Comparison of ENCODE assay signal across 25 mouse cellular contexts in the genomic region with DNA sequence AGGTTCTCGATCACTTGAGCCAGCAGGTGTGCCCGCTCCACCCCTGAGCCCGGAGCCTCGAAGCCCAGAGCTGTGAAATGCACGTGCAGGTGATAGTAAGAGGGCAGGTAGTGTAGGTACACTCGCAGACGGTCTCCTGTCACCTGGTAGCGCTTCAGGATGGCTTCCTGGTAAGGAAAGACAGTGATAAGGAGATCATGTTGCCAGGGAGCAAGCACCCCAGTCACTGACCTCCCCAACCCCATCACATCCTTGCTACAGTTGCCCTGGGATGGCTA. TPM values are rescaled to one million over a fixed set of nuclear protein-coding genes. Genes with fewer than 3 reads are reported as not detected.
DNase-seq lines count a peak whose midpoint lies in the region; ATAC-seq and TF ChIP-seq lines count a peak whose summit lies in the region.
"Had no signal": no experiment of that assay in that cellular context is flagged by ENCODE, and none has a peak within 500 bp of the region (broad histone marks: within the 10 kb centered on the region; RNA-seq: fewer than 3 reads in every experiment).

No protein-coding gene starts in this region.

- no peak overlapping the region for H3K9ac ChIP-seq in lung, postnatal 0 days (replicated peaks; ENCODE audit: low read depth)
- no peak overlapping the region for H3K9ac ChIP-seq in liver, embryonic 11.5 days (ENCODE audit: low read depth, low read length)
- H3K9ac ChIP-seq in liver, postnatal 0 days (replicated peaks): no peak overlapping the region
- H3K9ac ChIP-seq: embryonic facial prominence, embryonic 15.5 days; heart, embryonic 12.5 days; kidney, embryonic 15.5 days; limb, embryonic 13.5 days; midbrain, embryonic 13.5 days; stomach, embryonic 15.5 days had no signal

- DNase-seq in heart, adult 11 months: peak; percentile 93
- no peak for DNase-seq in heart, adult 18-20 months
- DNase-seq in lung, postnatal 0 days (ENCODE audit: low spot score): no peak
- DNase-seq in lung, postnatal 10 days: no peak
- DNase-seq in liver, embryonic 11.5 days (ENCODE audit: low spot score): no peak
- DNase-seq in liver, postnatal 0 days: peak; percentile 20
- DNase-seq: adrenal gland, postnatal 25 days; cerebellum, adult 11 months; cerebellum, adult 9-11 months; gastrocnemius, postnatal 36 days; heart, postnatal 10 days; kidney, postnatal 36 days; right cerebral cortex, postnatal 25 days; thymus, adult 18-20 months had no signal

- peaks cover 32% of the 10 kb centered on the region for H3K4me1 ChIP-seq in lung, postnatal 0 days (ENCODE audit: insufficient read depth, low read depth, low read length)
- peaks cover 41% of the 10 kb centered on the region for H3K4me1 ChIP-seq in liver, embryonic 11.5 days (replicated peaks; ENCODE audit: control insufficient read depth, insufficient read depth, low read length)
- H3K4me1 ChIP-seq in liver, postnatal 0 days (ENCODE audit: insufficient read depth): peaks cover 81% of the 10 kb centered on the region
- H3K4me1 ChIP-seq: embryonic facial prominence, embryonic 15.5 days; kidney, embryonic 15.5 days; midbrain, embryonic 13.5 days; stomach, embryonic 15.5 days had no signal

- no peak for TF ChIP-seq EP300 in lung, postnatal 0 days (IDR thresholded peaks at IDR 0.05)
- TF ChIP-seq EP300 in liver, postnatal 0 days (IDR thresholded peaks at IDR 0.05; ENCODE audit: low read depth): no peak

- no peak overlapping the region for H3K4me3 ChIP-seq in lung, postnatal 0 days (ENCODE audit: low read depth, low read length)
- no peak overlapping the region for H3K4me3 ChIP-seq in liver, embryonic 11.5 days (ENCODE audit: low read depth, low read length)
- H3K4me3 ChIP-seq in liver, postnatal 0 days (ENCODE audit: low read depth, low read length): no peak overlapping the region
- H3K4me3 ChIP-seq: embryonic facial prominence, embryonic 15.5 days; heart, embryonic 12.5 days; kidney, embryonic 15.5 days; limb, embryonic 13.5 days; midbrain, embryonic 13.5 days; stomach, embryonic 15.5 days had no signal

- 80% methylated on average over 8 of the region's 8 CpGs for WGBS in lung, postnatal 0 days
- WGBS in liver, embryonic 11.5 days: 76% methylated on average over 8 of the region's 8 CpGs
- WGBS in liver, postnatal 0 days (ENCODE audit: insufficient replicate concordance): 92% methylated on average over 8 of the region's 8 CpGs

- H3K4me2 ChIP-seq in lung, postnatal 0 days (replicated peaks; ENCODE audit: low read depth, low read length): no peak overlapping the region
- H3K4me2 ChIP-seq in liver, embryonic 11.5 days: no peak overlapping the region
- H3K4me2 ChIP-seq in liver, postnatal 0 days (ENCODE audit: low read depth, low read length): no peak overlapping the region
- H3K4me2 ChIP-seq: embryonic facial prominence, embryonic 15.5 days; heart, embryonic 12.5 days; kidney, embryonic 15.5 days; limb, embryonic 13.5 days; midbrain, embryonic 13.5 days; stomach, embryonic 15.5 days had no signal

- no peaks in the 10 kb centered on the region for H3K9me3 ChIP-seq in lung, postnatal 0 days (ENCODE audit: low read length)
- H3K9me3 ChIP-seq in liver, embryonic 11.5 days (ENCODE audit: control insufficient read depth, low read length): no peaks in the 10 kb centered on the region
- H3K9me3 ChIP-seq in liver, postnatal 0 days (ENCODE audit: low read length): no peaks in the 10 kb centered on the region
- H3K9me3 ChIP-seq: embryonic facial prominence, embryonic 15.5 days; heart, embryonic 12.5 days; kidney, embryonic 15.5 days; limb, embryonic 13.5 days; midbrain, embryonic 13.5 days; stomach, embryonic 15.5 days had no signal

- no peaks in the 10 kb centered on the region for H3K27me3 ChIP-seq in lung, postnatal 0 days (replicated peaks; ENCODE audit: insufficient read depth, low read length)
- H3K27me3 ChIP-seq in liver, embryonic 11.5 days (replicated peaks; ENCODE audit: control insufficient read depth, insufficient read depth, low read length): no peaks in the 10 kb centered on the region
- no peaks in the 10 kb centered on the region for H3K27me3 ChIP-seq in liver, postnatal 0 days (ENCODE audit: insufficient read depth, low read length)
- H3K27me3 ChIP-seq: embryonic facial prominence, embryonic 15.5 days; heart, embryonic 12.5 days; kidney, embryonic 15.5 days; limb, embryonic 13.5 days; midbrain, embryonic 13.5 days; stomach, embryonic 15.5 days had no signal

- H3K36me3 ChIP-seq in lung, postnatal 0 days (ENCODE audit: insufficient read depth, low read length): no peaks in the 10 kb centered on the region; the same call in 1 of the 2 replicates
- peaks cover 16% of the 10 kb centered on the region for H3K36me3 ChIP-seq in liver, embryonic 11.5 days (ENCODE audit: control insufficient read depth, insufficient read depth, low read length)
- H3K36me3 ChIP-seq in liver, postnatal 0 days (replicated peaks; ENCODE audit: insufficient read depth, low read length): peaks cover 28% of the 10 kb centered on the region
- H3K36me3 ChIP-seq: stomach, embryonic 15.5 days had no signal

- ATAC-seq in lung, postnatal 0 days: no peak
- ATAC-seq in liver, embryonic 11.5 days (replicated peaks; ENCODE audit: low FRiP score): no peak
- ATAC-seq in liver, postnatal 0 days: no peak
- no peak for ATAC-seq in erythroid progenitor cell, adult 5-6 weeks (replicated peaks; ENCODE audit: low FRiP score, poor library complexity, severe bottlenecking)
- ATAC-seq in cerebellum, adult (ENCODE audit: insufficient number of reproducible peaks, low FRiP score, low TSS enrichment): no peak
- ATAC-seq: forebrain, embryonic 16.5 days; hindbrain, postnatal 0 days; intestine, embryonic 16.5 days; midbrain, embryonic 13.5 days had no signal

- peak overlapping the region; percentile 86 for H3K27ac ChIP-seq in lung, postnatal 0 days (ENCODE audit: low read length)
- H3K27ac ChIP-seq in liver, embryonic 11.5 days (ENCODE audit: low read depth, low read length): peak overlapping the region; percentile 95; the same call in 1 of the 2 replicates
- peak overlapping the region; percentile 92 for H3K27ac ChIP-seq in liver, postnatal 0 days (ENCODE audit: low read depth)
- H3K27ac ChIP-seq: embryonic facial prominence, embryonic 15.5 days; hindbrain, postnatal 0 days; kidney, embryonic 15.5 days; limb, embryonic 13.5 days; midbrain, embryonic 13.5 days had no signal

- TF ChIP-seq CTCF in lung, postnatal 0 days (IDR thresholded peaks at IDR 0.05): no peak
- TF ChIP-seq CTCF in liver, postnatal 0 days (IDR thresholded peaks at IDR 0.05; ENCODE audit: low read depth): no peak

RNA-seq across cellular contexts. Expression of a gene that starts 5.5 kb away (rescaled TPM):
- total RNA-seq in heart, adult 18-20 months (2021): 10 to 100 TPM; 24.1 to 26.0 TPM
- polyA plus RNA-seq in lung, postnatal 0 days (2015; fragmentation: Nextera tagmentation; extraction: Ambion mirVana): 50.0 and 55.7 TPM in 2 replicates
- polyA plus RNA-seq in liver, embryonic 11.5 days (2014; fragmentation: Nextera tagmentation; extraction: Ambion mirVana): 34.8 and 40.1 TPM in 2 replicates
- polyA plus RNA-seq in liver, postnatal 0 days (2015; fragmentation: Nextera tagmentation; extraction: Ambion mirVana): 23.6 and 26.5 TPM in 2 replicates
- total RNA-seq in erythroid progenitor cell, adult 5-6 weeks (2015; ENCODE audit: low replicate concordance): 25.2 and 41.5 TPM in 2 replicates
- total RNA-seq in erythroid progenitor cell, adult 5-6 weeks (2017; ENCODE audit: low replicate concordance): 35.2 and 37.9 TPM in 2 replicates

RNA-seq across cellular contexts. Expression of a gene that starts 51.2 kb away (rescaled TPM):
- 10 to 100 TPM; 12.8 to 16.8 TPM for total RNA-seq in heart, adult 18-20 months (2021)
- polyA plus RNA-seq in lung, postnatal 0 days (2015; fragmentation: Nextera tagmentation; extraction: Ambion mirVana): 39.4 and 44.4 TPM in 2 replicates
- 90.9 and 95.2 TPM in 2 replicates for polyA plus RNA-seq in liver, embryonic 11.5 days (2014; fragmentation: Nextera tagmentation; extraction: Ambion mirVana)
- polyA plus RNA-seq in liver, postnatal 0 days (2015; fragmentation: Nextera tagmentation; extraction: Ambion mirVana): 23.7 and 23.9 TPM in 2 replicates
- total RNA-seq in erythroid progenitor cell, adult 5-6 weeks (2015; ENCODE audit: low replicate concordance): 5.4 and 17.3 TPM in 2 replicates
- 10.3 and 18.7 TPM in 2 replicates for total RNA-seq in erythroid progenitor cell, adult 5-6 weeks (2017; ENCODE audit: low replicate concordance)

Comparison
In these comparisons a context has a peak if more than half of its experiments do, and no peak if none do; other contexts are left out.
1. DNase-seq: peak in heart, adult 11 months (single experiment) and liver, postnatal 0 days (single experiment); none in heart, adult 18-20 months (0 of 2), lung, postnatal 0 days (single experiment), lung, postnatal 10 days (single experiment) and liver, embryonic 11.5 days (single experiment).
2. Peak in every context shown above with its lines, with median percentiles within 50 percentile points of each other: H3K27ac ChIP-seq.